Mouse (Mus musculus): ENCODE measurements around the gene Supt6. TPM values are rescaled to one million over a fixed set of nuclear protein-coding genes. Genes with fewer than 3 reads are reported as not detected.

The Supt6 gene
- total and polyA plus RNA-seq, 3 experiments: 39.6 to 93.2 (median 59.8) TPM

DNA sequence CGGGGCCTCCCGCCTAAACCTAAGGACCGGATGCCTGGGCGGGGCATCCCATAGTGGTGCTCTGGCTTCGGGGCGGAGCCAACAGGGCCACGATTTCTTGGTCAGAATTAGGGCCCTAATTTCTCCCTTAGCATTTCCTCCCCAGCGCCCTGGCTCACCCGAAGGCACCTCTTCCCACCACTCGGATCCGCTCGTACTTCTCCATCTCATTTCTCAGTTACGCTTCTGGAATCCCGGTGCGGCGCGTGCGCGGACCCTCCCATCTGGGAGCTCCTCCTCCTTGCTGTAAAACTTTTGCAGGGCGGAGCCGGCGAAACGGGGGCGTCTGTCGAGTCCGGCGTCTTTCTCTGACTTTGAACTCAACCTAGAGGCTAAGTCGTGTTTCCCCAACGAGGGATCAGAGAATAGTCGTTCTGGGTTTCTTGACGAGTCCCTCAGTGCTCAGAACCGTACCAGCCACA lies 69.4 kb downstream of the Supt6 start, which contains the start of the genes Nek8 and Tlcd1:
Nek8 (minus strand) TSS at position 274 of the 461 bp plus-strand sequence.
Tlcd1 (plus strand) TSS at position 310 of the 461 bp plus-strand sequence.
- H3K4me1 ChIP-seq (ENCODE audit: control insufficient read depth in 1 of 2, insufficient read depth in 2 of 2, low read length in 2 of 2): peaks cover 0 to 16% of the 10 kb centered on the region in 2 experiments; a peak in 1 of 4 replicates
- DNase-seq (ENCODE audit: low read depth, low spot score): peak; percentile 97
- TF ChIP-seq GABPA (IDR thresholded peaks at IDR 0.05; ENCODE audit: low read depth, low read length) (no peak), TAL1 (IDR thresholded peaks at IDR 0.05; ENCODE audit: low read length) (no peak), MAX (IDR thresholded peaks at IDR 0.05; ENCODE audit: low read length) (no peak), SIN3A (IDR thresholded peaks at IDR 0.05; ENCODE audit: low read length) (peak; percentile 81), E2F4 (IDR thresholded peaks at IDR 0.05; ENCODE audit: borderline replicate concordance, low read depth, low read length) (no peak), RCOR1 (IDR thresholded peaks at IDR 0.05; ENCODE audit: low read depth, low read length) (0 out of 2 replicates have a peak, but pooled peaks have one; percentile 5), CTCF (IDR thresholded peaks at IDR 0.05 in 2 of 3, conservative IDR thresholded peaks at IDR 0.05 in 1 of 3; ENCODE audit: control insufficient read depth in 1 of 3, insufficient read depth in 1 of 3, low read depth in 2 of 3, low read length in 3 of 3, poor library complexity in 1 of 3, severe bottlenecking in 1 of 3) (no peak), HCFC1 (IDR thresholded peaks at IDR 0.05; ENCODE audit: low read depth, low read length) (peak; percentile 70), KAT2A (conservative IDR thresholded peaks at IDR 0.05; ENCODE audit: low read depth, low read length) (no peak), POLR2AphosphoS5 (IDR thresholded peaks at IDR 0.05; ENCODE audit: borderline replicate concordance, low read depth, low read length) (no peak), TCF12 (IDR thresholded peaks at IDR 0.05; ENCODE audit: low read depth, low read length) (peak; percentile 27; the same call in 1 of the 2 replicates), MXI1 (IDR thresholded peaks at IDR 0.05; ENCODE audit: low read depth, low read length) (peak; percentile 16; the same call in 1 of the 2 replicates), POLR2A (IDR thresholded peaks at IDR 0.05; ENCODE audit: control insufficient read depth in 1 of 2, insufficient read depth in 1 of 2, low read depth in 1 of 2, low read length in 2 of 2, poor library complexity in 1 of 2) (peak; percentile 72 to 82; a peak in 3 of 4 replicates), POLR2AphosphoS2 (IDR thresholded peaks at IDR 0.05; ENCODE audit: low read length) (peak; percentile 80), BHLHE40 (IDR thresholded peaks at IDR 0.05; ENCODE audit: borderline replicate concordance, low read depth, low read length) (peak; percentile 35; the same call in 1 of the 2 replicates), ZNF384 (IDR thresholded peaks at IDR 0.05; ENCODE audit: low read depth, low read length) (no peak), TBP (IDR thresholded peaks at IDR 0.05; ENCODE audit: low read depth, low read length) (peak; percentile 57; the same call in 1 of the 2 replicates), NRF1 (IDR thresholded peaks at IDR 0.05; ENCODE audit: insufficient read depth, low read depth, low read length, poor library complexity, severe bottlenecking) (peak; percentile 82), EP300 (IDR thresholded peaks at IDR 0.05; ENCODE audit: low read depth in 1 of 2, low read length in 2 of 2) (no peak), NELFE (IDR thresholded peaks at IDR 0.05; ENCODE audit: low read depth, low read length) (peak; percentile 78), SMC3 (IDR thresholded peaks at IDR 0.05; ENCODE audit: low read depth, low read length) (no peak), ELF1 (IDR thresholded peaks at IDR 0.05; ENCODE audit: low read depth, low read length) (0 out of 2 replicates have a peak, but pooled peaks have one; percentile 39)

More for the DNA sequence above, 69.4 kb downstream of the Supt6 start, which contains the start of the genes Nek8 and Tlcd1:
- Histone ChIP-seq H3K9ac (ENCODE audit: control insufficient read depth, low read depth, low read length, poor library complexity, severe bottlenecking) (peak within 1 kb of the TSS; percentile 92), H3K4me3 (ENCODE audit: control insufficient read depth in 1 of 2, insufficient read depth in 1 of 2, low read depth in 2 of 2, low read length in 2 of 2) (peak within 1 kb of the TSS; percentile 60 to 67), H3K9me3 (replicated peaks; ENCODE audit: insufficient read depth, low read length) (no peaks in the 10 kb centered on the region), H3K36me3 (ENCODE audit: control insufficient read depth in 1 of 2, insufficient read depth in 2 of 2, low read length in 2 of 2) (peaks cover under 1 to 24% of the 10 kb centered on the region in 2 experiments), H3K79me2 (ENCODE audit: control insufficient read depth, insufficient read depth, low read length, poor library complexity) (peaks cover 12% of the 10 kb centered on the region), H3K27me3 (ENCODE audit: control insufficient read depth in 1 of 2, insufficient read depth in 2 of 2, low read length in 2 of 2) (no peaks in the 10 kb centered on the region), H3K27ac (ENCODE audit: control insufficient read depth, low read depth, low read length) (peak within 1 kb of the TSS; percentile 83)
